Mouse (Mus musculus) heart, embryonic 14.5 days (tissue): ENCODE results near the gene Gabrr1. TPM values are rescaled to one million over a fixed set of nuclear protein-coding genes. Genes with fewer than 3 reads are reported as not detected.
"Not testable (repeated sequence)": the region's sequence is repeated elsewhere in the genome, so short reads cannot be mapped to it uniquely, and the experiment has no call there.

Experiments
- ATAC-seq: fragments of 200-750 bp; cut with Nextera tagmentation; 2 replicates; pipeline ENCODE4 v1.8.0; 2017; ENCODE audit warnings: low read depth, moderate TSS enrichment; ENCODE audit not compliant: insufficient number of reproducible peaks, insufficient read depth, low FRiP score
- H3K27ac ChIP-seq, 2 experiments: fragments of 200-500 bp in 1 of 2; fragments of 300-500 bp in 1 of 2; sonication (generic) in 1 of 2; replicated peaks in 1 of 2; 2 replicates each; pipeline ENCODE4 v1.5.1; 2012 to 2014; ENCODE audit warnings: low read depth in 2 of 2, low read length in 2 of 2, control low read depth in 1 of 2, mild to moderate bottlenecking in 1 of 2, mixed read lengths in 1 of 2; ENCODE audit not compliant: control insufficient read depth in 1 of 2, insufficient read depth in 1 of 2
- H3K27me3 ChIP-seq: fragments of 300-500 bp; sonication (generic); 2 replicates; pipeline ENCODE4 v1.6.1; 2014; ENCODE audit warnings: mild to moderate bottlenecking, low read length, control low read depth; ENCODE audit not compliant: control insufficient read depth, insufficient read depth
- H3K36me3 ChIP-seq: fragments of 300-500 bp; sonication (generic); 2 replicates; pipeline ENCODE4 v1.6.1; 2014; ENCODE audit warnings: mild to moderate bottlenecking, control low read depth, low read length, mixed read lengths; ENCODE audit not compliant: control insufficient read depth, insufficient read depth
- H3K4me1 ChIP-seq, 2 experiments: fragments of 200-500 bp in 1 of 2; fragments of 300-500 bp in 1 of 2; sonication (generic) in 1 of 2; 2 replicates each; pipeline ENCODE4 v1.6.1; 2012 to 2014; ENCODE audit warnings: low read length in 2 of 2, control low read depth in 1 of 2, mixed read lengths in 1 of 2; ENCODE audit not compliant: control insufficient read depth in 2 of 2, insufficient read depth in 2 of 2
- H3K4me2 ChIP-seq: fragments of 300-500 bp; sonication (generic); 2 replicates; pipeline ENCODE4 v1.6.1; 2014; ENCODE audit warnings: mild to moderate bottlenecking, low read length
- H3K4me3 ChIP-seq, 2 experiments: fragments of 200-500 bp in 1 of 2; fragments of 300-500 bp in 1 of 2; sonication (generic) in 1 of 2; 2 replicates each; pipeline ENCODE4 v1.5.1; 2012 to 2014; ENCODE audit warnings: low read length in 2 of 2, mild to moderate bottlenecking in 2 of 2, control low read depth in 1 of 2, low read depth in 1 of 2, moderate library complexity in 1 of 2; ENCODE audit not compliant: control insufficient read depth in 1 of 2, insufficient read depth in 1 of 2
- H3K9ac ChIP-seq: fragments of 300-500 bp; sonication (generic); 2 replicates; pipeline ENCODE4 v1.6.1; 2014; ENCODE audit warnings: mild to moderate bottlenecking, low read length
- H3K9me3 ChIP-seq: fragments of 300-500 bp; sonication (generic); 2 replicates; pipeline ENCODE4 v1.6.1; 2016; ENCODE audit warnings: low read length, control low read depth; ENCODE audit not compliant: control insufficient read depth
- WGBS: fragments of 180-500 bp; shearing (Covaris S2); extraction: QIAGEN DNeasy Blood & Tissue Kit; methylation state at CpG from one replicate; pipeline ENCODE4 v1.1.7; 2014; 5-methylcytosine and 5-hydroxymethylcytosine counted together
- polyA plus RNA-seq: library from polyadenylated mRNA; unstranded; fragments of >200 nt; fragmentation: Nextera tagmentation; extraction: Ambion mirVana; gene quantifications from 2 replicates; pipeline ENCODE4 v1.2.1, GENCODE M21; 2014

The Gabrr1 gene
- polyA plus RNA-seq = 0.08 and 0.16 TPM in 2 replicates

- Histone ChIP-seq H3K27ac (no peak within 1 kb of the TSS), H3K27me3 (no peaks in the 10 kb centered on the region), H3K9ac (no peak within 1 kb of the TSS), H3K4me3 (no peak within 1 kb of the TSS), H3K36me3 (no peaks in the 10 kb centered on the region), H3K4me2 (no peak within 1 kb of the TSS), H3K4me1 (no peaks in the 10 kb centered on the region), H3K9me3 (no peaks in the 10 kb centered on the region)
- 61% methylated on average over 11 of the region's 11 CpGs for WGBS
- ATAC-seq = no peak
Observed at GRCm38 (mm10) chr4:33132221-33132620, at the start of gene Gabrr1. TSS of gene Gabrr1 (plus strand) at chr4:33132521.

- no peak overlapping the region for H3K4me3 ChIP-seq
- no peak overlapping the region for H3K4me2 ChIP-seq
- 78% methylated on average over 6 of the region's 6 CpGs for WGBS
- no peak for ATAC-seq
- H3K36me3 ChIP-seq = no peaks in the 10 kb centered on the region
- no peaks in the 10 kb centered on the region for H3K4me1 ChIP-seq
- no peaks in the 10 kb centered on the region for H3K27me3 ChIP-seq
- H3K27ac ChIP-seq = no peak overlapping the region
- H3K9me3 ChIP-seq = no peaks in the 10 kb centered on the region
- H3K9ac ChIP-seq = no peak overlapping the region
Observed at GRCm38 (mm10) chr4:33099118-33099694, 33.1 kb upstream of the Gabrr1 start.

GRCm38 (mm10) chr4:33109720-33110458 lies 22.4 kb upstream of the Gabrr1 start:
- H3K9ac ChIP-seq = no peak overlapping the region
- H3K27me3 ChIP-seq = no peaks in the 10 kb centered on the region
- no peaks in the 10 kb centered on the region for H3K36me3 ChIP-seq
- peaks cover 0 to 3% of the 10 kb centered on the region in 2 experiments; a peak in 1 of 4 replicates for H3K4me1 ChIP-seq
- no peak overlapping the region for H3K4me2 ChIP-seq
- 0 out of 2 replicates have a peak, but pooled peaks cover under 1% of the 10 kb centered on the region for H3K9me3 ChIP-seq
- no peak overlapping the region for H3K4me3 ChIP-seq
- no peak for ATAC-seq
- no peak overlapping the region for H3K27ac ChIP-seq
- 40% methylated on average over 14 of the region's 14 CpGs for WGBS

GRCm38 (mm10) chr4:33110845-33111244 lies 21.5 kb upstream of the Gabrr1 start:
- WGBS = 84% methylated on average over 7 of the region's 7 CpGs

GRCm38 (mm10) chr4:33111358-33111757 lies 21.0 kb upstream of the Gabrr1 start:
- H3K4me3 ChIP-seq = no peak overlapping the region
- WGBS = 73% methylated on average over 9 of the region's 9 CpGs
- ATAC-seq = no peak

More at GRCm38 (mm10) chr4:33110845-33111244, 21.5 kb upstream of the Gabrr1 start:
- Histone ChIP-seq H3K4me3 (no peak overlapping the region), H3K27ac (no peak overlapping the region), H3K27me3 (no peaks in the 10 kb centered on the region), H3K36me3 (no peaks in the 10 kb centered on the region), H3K9ac (no peak overlapping the region), H3K4me2 (no peak overlapping the region), H3K9me3 (peaks cover 7% of the 10 kb centered on the region; the same call in 1 of the 2 replicates), H3K4me1 (peaks cover 0 to 3% of the 10 kb centered on the region in 2 experiments; a peak in 1 of 4 replicates)
- ATAC-seq = no peak

GRCm38 (mm10) chr4:33112866-33113265 lies 19.5 kb upstream of the Gabrr1 start:
- H3K4me2 ChIP-seq, H3K4me1 ChIP-seq, H3K27ac ChIP-seq, H3K9ac ChIP-seq, H3K27me3 ChIP-seq, ATAC-seq, H3K9me3 ChIP-seq, H3K4me3 ChIP-seq, H3K36me3 ChIP-seq: not testable (repeated sequence)
- WGBS = 94% methylated on average over 9 of the region's 14 CpGs

More at GRCm38 (mm10) chr4:33111358-33111757, 21.0 kb upstream of the Gabrr1 start:
- no peak overlapping the region for H3K27ac ChIP-seq
- peaks cover 7% of the 10 kb centered on the region; the same call in 1 of the 2 replicates for H3K9me3 ChIP-seq
- H3K27me3 ChIP-seq = no peaks in the 10 kb centered on the region
- no peak overlapping the region for H3K9ac ChIP-seq
- peaks cover 0 to 3% of the 10 kb centered on the region in 2 experiments; a peak in 1 of 4 replicates for H3K4me1 ChIP-seq
- H3K36me3 ChIP-seq = no peaks in the 10 kb centered on the region
- H3K4me2 ChIP-seq = no peak overlapping the region

GRCm38 (mm10) chr4:33119118-33119517 lies 13.2 kb upstream of the Gabrr1 start:
- not testable (repeated sequence) for H3K9me3 ChIP-seq, H3K36me3 ChIP-seq, ATAC-seq, H3K4me2 ChIP-seq, H3K9ac ChIP-seq, H3K4me3 ChIP-seq, H3K27me3 ChIP-seq, H3K4me1 ChIP-seq, H3K27ac ChIP-seq
- WGBS = 3% methylated on average over 3 of the region's 3 CpGs
